Mouse (Mus musculus) granulocyte monocyte progenitor cell, adult 5-6 weeks (primary cell): ENCODE results near the gene Rbm34. TPM values are rescaled to one million over a fixed set of nuclear protein-coding genes. Genes with fewer than 3 reads are reported as not detected.

Experiments
- total RNA-seq, 2 experiments: library from RNA; stranded (forward) in 1 of 2; stranded (reverse) in 1 of 2; fragments of 200-712, 200-1000 nt in 1 of 2; fragments of >200 nt in 1 of 2; fragmentation: Nextera tagmentation in 1 of 2; gene quantifications; 2 replicates each; pipeline ENCODE4 v1.2.3; 2014 to 2017

The Rbm34 gene
- total RNA-seq, 2 experiments from 2014 or later, result 27.7 to 41.9 TPM

Other genes with a start within 250 kb of the Rbm34 start
- gene Tomm20, start 25.2 kb downstream of the Rbm34 start, total RNA-seq (2014; fragmentation: Nextera tagmentation), result 72.5 and 80.0 TPM in 2 replicates
- gene Tomm20, start 25.2 kb downstream of the Rbm34 start, total RNA-seq (2017), result 237 and 273 TPM in 2 replicates
- not detected in 2 replicates for gene Pard3, start 92.8 kb upstream of the Rbm34 start, total RNA-seq (2014; fragmentation: Nextera tagmentation)
- not detected in 2 replicates for gene Pard3, start 92.8 kb upstream of the Rbm34 start, total RNA-seq (2017)